Mouse (Mus musculus) Muller cell, postnatal 12 days (primary cell): Measurements from ENCODE around the gene Glra4.

Source experiments
- DNase-seq: peaks from one replicate; pipeline ENCODE4 v3.0.0-alpha.2; 2015; ENCODE audit errors: inconsistent ontology term

Gene Glra4

DNA sequence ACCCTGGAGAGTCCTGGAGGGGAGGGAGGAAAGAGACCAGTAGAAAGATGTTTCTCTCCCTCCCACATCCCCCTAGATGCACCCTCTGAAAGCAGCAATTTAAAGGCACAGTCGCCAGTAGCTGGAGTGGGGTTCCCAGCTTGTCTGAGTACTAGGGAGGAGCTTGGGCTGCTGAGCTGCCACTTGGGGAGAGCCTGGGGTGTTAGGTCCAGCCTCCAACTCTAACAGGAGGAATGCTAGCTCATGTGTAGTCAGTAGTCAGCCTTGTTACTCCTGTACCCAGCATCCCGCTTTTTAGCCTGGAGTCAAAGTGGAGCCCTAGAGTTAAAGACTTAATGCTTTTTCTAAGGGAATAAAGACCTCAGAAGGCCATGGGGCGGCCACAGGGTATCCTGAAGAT, at the start of gene Glra4:
Glra4 (minus strand) TSS at position 101 of the 400 bp plus-strand sequence.
- DNase-seq: no peak

DNA sequence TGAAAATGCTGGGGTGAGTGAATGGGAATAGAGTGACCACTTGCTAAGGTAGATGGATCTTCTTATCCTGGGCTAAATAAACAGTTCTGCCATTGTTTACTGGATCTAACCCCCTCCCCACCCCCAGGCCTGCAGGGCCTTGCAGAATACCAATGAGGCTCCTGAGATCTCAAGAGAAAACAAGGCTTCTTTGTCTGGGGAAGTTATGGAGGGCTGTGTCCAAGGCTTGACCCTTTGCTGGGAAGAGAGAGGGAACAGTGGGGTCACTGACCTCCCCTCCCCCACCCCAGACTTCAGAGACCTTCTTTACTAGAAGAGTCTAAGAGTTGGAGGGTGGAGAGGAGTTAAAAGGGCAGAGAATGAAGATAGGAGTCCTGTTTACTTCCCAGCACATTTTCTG, 48.7 kb upstream of the Glra4 start:
- no peak for DNase-seq

DNA sequence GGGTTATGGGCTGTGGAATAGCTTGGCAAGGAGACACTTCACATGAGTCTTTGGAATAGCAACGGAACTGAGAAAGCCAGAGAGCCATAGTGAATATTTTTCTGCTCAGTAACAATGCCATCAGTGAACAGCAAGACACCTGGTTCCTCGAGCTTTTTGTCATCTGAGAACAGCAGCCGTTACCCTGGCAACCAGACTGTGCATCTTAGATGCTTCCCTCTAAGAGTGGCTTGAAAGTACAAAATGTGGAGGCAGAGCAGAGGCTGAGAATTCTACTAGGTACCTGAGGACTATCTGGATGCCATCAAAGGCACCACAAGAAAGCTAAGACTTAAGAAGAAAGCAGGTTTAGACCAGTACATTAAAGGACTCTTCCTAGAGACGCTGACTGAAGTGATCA, 45.1 kb upstream of the Glra4 start:
- DNase-seq: no peak

DNA sequence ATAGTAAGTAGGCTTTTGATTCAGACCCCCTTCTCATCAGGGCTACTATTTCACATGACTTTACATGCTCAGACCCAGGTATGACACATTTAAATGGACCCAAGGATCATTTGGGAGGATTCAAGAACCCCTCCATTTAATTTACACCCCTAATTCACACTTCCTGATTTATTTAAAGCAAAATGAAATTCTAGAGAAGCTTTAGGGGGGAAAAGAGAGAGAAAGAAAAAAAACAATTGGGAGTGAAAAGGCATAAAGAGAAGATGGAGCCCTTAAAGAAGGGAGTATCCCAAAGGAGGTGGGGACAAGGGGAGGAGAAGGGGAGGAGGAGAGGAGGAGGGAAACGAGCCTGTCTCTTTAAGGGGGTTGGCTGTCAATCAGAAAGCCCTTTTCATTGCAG, 42.4 kb upstream of the Glra4 start, which contains the start of gene Plp1:
Plp1 (plus strand) TSS at position 301 of the 400 bp plus-strand sequence.
- DNase-seq: no peak

DNA sequence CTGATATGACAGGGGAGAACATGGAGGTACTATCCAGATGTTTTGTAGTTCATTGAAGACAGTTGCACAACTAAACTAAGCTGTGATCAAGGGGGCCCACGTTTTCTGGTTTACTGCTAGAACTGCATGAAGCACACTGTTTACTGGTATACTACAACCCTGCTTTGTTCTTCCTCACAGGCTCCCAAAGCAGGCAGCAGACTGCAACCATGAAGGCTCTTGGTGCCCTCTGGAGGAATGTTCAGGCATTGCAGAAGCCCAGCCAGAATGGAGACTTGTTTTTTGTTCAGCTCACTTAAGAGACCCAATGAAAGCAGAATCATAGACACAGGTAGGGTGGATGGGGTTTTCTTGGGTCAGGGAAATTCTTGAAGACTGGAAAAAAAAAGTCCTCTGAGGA, 40.3 kb upstream of the Glra4 start:
- DNase-seq: no peak

DNA sequence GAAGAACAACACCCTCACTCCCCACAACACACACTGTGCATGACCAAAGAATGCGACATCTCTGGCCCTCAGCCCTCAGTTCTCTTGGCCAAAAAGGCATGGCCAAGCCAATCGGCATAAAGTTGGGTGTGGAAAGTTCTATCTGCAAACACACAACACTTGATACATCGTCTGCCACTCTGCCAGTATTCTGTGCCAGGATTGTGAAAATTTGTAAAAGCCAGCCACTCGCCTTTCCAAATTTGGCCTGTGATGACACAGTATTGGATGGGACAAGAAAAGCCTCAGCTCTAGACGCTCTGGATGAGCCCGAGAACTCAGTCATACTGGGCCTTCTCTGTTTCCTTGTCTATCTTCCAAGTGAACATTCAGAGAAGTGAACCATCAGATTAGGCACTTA, 39.8 kb upstream of the Glra4 start:
- DNase-seq: peak; percentile 29

DNA sequence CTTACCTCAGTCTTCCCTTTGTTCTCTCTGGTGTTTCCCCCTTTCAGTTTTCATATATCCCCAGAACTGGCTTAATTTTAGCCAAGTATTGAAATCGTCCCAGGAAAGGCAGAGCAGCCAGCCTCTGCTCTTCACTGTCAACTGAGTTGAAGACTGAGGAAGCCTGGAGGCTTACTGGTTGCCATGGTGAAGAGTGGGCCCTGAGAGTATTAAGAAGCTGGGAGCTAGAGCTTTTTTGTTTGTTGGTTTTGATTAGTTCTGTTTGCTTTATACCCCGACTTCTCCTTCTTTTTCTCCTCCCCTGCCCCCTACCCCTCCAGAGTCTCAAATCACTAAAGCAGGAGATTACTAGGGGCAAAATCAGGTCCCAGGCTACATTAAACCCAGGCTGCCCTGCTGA, 17.3 kb upstream of the Glra4 start:
- DNase-seq: no peak

DNA sequence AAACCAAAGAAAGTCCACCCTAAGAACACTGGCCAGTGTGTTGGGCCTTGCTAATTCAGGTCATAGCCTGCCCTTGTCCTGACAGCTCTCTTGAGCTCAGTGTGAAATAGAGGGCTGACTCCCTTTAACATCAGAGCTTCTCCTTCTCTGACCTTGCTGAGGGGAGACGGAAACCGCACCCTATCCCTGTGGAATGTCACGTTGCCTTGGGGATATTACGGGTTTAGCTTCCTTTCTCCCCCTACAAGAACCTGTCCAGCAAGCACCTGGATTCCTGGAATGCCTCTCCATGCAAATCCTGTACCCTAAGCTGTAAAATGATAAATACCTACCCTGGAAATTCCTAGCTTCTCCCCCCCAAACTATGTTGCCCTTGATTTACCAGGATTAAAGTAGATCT, 9.5 kb upstream of the Glra4 start:
- no peak for DNase-seq

DNA sequence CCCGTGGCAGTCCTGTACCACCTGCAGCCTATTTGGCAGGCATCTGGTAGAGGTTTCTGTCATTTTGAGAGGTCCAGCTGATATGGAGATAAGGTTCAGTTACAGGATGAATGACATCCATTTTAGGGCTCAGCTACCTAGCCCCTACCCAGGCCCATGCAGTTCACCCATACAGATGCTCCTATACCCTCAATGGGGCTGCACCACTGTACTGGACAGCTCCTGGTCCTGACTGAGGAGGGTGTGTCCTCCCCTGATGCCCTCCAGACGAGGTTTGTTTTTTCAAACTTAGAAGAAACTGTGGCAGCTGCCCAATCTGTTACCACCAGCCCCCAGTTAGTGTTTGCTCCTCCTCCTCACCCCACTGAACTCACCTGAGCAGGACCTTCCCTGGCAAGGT, 679 bp downstream of the Glra4 start:
- no peak for DNase-seq

DNA sequence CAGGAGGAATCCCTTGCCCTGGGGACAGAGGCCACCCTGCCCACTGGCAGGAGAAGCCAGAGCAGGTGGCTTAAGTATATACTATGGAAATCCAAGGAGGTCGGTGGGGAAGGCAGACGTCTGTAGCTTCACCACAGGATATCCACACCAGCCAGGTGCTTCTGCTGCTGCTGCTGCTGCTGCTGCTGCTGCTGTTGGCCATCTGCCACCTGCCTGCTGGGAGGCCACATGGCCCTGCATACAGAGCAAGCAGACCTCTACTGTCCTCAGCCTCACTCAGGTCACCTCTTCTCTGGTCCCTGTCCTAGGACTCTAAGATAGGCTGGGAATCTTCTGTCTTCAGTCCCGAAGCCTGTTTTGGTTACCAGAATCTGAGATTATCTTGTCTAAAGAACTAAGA, 1.9 kb downstream of the Glra4 start:
- DNase-seq: no peak

DNA sequence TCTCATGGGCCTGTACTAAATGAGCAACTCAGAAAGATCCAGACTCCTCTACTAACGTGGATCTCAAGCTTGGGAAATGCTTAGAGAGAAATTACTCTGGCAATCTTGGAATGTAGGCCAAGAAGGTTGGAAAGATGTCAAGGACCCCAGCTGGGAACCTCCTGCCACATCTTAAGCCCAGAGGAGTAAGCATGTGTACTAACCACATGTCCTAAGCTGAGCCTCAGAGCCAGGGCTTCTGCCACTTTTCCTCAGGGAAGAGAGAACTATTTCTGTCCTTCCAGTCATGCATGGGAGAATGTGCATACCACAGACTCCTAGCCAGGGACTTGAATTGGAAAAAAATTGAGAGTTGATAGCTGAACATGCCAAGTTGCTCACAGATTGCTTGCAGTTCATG, 6.9 kb downstream of the Glra4 start:
- DNase-seq: peak; percentile 52

DNA sequence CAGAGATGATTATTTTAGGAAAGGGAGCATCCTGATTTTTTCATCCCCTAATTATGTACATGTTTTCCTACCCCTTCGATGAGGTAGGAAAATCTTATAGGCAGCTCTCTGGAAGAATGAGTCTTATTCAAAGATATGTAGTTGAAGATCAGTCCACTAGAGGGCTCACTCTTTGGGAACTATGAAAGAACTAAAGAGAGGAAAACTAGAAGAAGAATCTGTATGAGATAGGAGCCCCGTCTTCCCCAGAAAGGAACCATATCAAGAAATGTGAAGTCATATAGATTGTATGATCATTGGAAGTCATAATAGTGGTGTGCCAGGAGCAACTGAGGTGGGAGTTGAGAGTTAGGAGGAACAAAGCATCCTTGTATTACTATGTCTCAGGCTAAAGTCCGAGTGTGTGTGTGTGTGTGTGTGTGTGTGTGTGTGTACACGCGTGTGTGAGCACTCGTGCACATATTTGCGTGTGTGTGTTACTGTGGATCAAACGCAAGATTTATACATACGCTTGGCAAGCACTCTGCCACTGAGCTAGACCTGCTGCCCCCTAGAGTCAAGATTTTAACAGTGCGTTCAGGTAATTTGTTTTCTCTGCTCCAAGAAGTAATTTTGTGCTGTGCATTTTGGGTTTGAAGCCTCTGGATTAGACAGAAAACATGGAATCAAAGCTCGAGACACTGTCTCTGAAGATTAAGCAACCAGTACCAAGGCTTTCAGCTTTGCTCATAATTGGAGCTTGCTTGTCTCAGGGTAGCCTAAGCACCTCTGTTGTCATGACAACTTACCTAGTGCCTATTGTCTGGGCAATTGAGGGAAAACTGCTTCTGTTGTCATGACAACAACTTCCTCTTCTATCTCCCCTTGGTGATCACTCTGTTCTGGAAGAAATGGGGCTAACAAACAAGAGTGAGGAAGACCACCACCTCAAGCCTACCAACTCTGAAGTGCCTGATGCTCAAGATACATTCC, 18.6 kb downstream of the Glra4 start:
- DNase-seq: peak; percentile 33

DNA sequence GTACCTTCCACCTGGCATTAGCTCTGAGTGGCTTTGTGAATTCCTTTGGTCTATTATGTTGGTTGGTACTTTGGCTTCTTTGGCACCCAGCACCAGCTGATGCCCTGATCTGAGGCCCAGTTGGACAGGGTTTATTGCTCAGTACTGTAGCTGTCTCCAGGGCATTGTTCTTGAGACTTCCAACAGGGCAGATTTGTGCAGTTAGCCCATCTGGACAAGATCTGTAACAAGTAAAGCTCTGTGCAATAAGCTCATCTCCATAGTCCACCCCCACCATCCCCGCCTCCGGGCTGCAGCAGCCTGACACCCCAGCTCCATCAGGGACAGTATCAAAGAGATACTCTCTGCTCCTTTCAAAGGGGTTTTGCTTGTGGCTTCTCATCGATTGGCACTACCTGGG, 24.5 kb downstream of the Glra4 start:
- no peak for DNase-seq

DNA sequence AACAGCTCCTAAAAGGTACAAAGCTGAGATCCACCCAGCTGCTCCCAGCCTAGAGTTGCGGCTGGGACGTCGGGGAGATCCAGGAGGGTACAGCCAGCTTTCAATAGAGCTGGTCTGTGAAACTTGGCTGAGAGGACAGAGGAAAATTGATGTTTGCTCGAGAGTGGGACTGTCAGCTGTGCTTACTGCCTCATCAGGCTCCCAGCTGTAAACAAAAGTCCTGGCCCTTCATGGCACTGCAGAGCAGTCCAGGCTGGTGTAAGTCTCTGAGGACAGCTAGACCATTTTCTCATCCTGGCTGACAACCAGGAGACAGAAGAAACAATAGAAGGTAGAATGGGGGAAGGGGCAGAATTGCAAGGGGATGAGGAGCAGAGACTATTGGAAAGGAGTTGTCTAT, 30.6 kb downstream of the Glra4 start:
- DNase-seq: no peak

DNA sequence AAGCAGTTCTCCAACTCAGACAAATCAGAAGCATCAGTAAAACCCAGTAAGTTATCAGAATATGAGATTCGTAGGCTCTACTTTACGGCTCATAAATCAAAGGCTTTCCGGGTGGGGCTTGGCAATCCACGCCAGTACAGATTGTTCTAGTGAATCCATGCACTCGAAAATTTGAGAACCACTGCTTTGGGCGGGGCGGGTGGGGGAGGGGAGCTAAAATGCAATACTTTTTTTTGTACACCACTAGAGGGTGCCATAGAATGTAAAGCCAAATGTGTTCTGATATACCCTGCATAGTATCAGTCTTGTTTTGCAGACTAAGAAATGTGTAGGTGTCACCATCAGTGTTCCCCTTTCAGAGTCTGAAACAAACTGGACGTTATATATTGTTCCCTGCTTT, 35.3 kb downstream of the Glra4 start:
- DNase-seq: no peak

DNA sequence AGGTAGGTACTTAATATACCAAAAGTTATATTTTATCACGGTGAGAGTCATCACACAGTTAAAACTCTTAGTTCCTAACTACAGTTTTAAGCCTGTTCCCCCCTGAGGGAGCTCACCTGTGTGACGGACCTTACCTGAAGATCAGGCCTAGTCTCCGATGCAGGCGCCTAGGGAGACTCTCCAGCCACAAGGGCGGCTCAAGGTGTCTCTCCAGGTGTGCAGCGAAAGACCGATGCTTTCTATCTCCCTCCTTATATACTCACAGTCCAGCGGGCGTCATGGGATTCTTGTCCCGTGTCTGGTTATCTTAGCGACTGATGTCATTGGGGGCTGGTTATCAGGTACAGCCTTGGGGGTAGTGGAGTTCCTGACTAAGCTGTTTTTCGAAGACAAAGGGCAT, 36.5 kb downstream of the Glra4 start, which contains the start of gene Morf4l2:
Morf4l2 (minus strand) TSS at position 232 of the 400 bp plus-strand sequence.
- DNase-seq: no peak

DNA sequence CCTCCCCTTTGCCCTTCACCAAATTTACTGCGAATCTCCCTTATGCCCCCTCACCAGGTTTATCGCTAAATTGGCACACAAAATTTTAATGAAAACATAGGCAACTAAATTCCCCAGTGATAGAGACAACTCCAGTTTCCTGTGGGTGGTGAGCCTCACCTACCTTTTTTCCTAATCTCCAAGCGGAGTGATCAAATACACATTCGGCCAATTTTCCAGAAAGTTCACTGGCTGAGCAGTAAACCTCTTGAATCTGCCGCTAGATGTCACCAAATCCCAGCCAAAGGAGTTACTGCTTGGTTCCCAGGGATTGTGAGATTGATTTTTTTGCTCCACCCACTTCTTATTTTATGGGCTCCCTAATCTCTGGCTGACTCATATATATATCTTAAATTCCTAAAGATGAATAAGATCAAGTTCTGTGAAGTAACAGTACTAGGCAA, 37.3 kb downstream of the Glra4 start:
- peak; percentile 54 for DNase-seq

DNA sequence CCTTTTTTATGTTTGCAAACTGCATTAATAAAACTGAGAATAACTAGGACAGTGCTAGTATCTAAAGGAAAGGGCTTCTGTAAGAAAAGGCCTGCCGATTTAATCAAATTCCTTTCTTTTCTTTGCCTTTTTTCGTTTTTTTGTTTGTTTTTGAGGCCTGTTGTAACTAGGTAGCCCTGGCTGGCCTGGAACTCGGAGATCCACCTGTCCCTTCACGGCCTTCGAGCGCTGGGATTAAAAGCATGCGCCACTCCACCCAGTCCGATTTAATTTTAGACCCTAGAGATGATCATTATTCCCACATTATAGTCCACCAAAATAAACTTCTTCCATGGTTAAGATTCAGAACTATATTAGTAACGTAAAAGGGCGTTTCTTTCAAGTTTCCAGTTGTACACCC, 37.7 kb downstream of the Glra4 start:
- no peak for DNase-seq

DNA sequence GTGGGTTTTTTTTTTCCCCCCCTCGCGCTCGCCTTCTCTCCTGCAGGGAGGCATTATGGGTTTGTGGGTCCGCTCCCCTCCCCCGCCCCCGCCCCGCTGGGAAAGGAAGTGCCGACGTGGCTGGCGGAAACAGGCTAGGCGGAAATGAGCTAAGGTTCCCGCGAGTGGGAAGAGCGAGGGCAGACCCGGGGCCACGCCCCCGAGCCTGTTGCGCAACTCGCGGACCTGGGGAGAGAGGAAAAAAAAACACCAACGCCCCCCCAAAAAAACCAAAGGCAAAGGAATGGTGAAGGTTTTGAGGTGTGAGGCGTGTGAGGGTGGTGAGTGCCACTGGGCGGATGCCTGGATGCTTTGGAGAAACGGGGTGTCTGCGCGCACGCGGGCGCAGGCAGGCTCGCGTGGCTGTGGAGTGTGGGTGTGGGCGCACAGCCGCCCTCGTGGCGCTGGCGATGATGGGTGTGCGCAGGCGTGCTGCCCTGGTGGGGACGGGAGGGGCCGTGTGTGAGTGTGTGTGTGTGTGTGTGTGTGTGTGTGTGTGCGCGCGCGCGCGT, 38.2 kb downstream of the Glra4 start:
- DNase-seq: peak; percentile 98

DNA sequence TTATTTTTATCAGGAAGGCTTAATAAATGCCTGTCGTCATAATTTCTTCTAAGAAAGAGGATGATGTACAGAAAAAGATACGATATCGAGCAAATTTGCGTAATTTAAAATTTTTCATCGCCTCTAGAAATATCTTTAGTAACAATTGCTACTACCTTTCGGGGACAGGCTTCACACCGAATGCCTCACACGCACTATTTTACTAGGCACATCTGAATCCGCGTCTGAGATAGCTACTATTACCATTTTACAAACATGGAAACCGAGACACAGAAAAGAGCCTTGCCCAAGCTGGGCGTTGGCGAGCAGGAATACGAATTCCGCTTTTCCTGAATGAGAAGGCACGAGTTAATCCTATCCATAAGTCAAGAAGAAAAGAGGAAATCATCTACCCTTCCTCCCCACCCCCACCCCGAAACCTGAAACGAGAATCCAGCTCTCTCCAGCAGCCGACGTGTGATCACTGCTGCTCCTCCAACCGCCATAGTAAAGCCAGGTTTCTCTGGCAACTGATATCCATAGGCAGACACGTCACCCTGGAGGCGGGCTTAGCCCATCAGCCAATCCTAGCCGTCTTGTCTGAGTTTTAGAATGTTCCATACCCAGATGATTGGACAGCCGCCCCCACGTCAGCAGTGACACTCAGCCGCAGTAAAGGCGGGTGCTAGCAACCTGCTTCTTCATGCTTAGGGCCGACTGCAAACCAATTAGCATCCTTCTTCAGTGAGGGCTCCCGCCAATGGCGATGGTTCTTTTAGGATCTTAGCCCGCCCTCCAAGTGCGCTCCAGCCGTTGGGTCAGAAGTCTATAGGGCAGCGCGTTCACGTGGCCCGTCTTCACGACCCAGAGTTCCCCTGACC, 38.9 kb downstream of the Glra4 start:
- DNase-seq: no peak

DNA sequence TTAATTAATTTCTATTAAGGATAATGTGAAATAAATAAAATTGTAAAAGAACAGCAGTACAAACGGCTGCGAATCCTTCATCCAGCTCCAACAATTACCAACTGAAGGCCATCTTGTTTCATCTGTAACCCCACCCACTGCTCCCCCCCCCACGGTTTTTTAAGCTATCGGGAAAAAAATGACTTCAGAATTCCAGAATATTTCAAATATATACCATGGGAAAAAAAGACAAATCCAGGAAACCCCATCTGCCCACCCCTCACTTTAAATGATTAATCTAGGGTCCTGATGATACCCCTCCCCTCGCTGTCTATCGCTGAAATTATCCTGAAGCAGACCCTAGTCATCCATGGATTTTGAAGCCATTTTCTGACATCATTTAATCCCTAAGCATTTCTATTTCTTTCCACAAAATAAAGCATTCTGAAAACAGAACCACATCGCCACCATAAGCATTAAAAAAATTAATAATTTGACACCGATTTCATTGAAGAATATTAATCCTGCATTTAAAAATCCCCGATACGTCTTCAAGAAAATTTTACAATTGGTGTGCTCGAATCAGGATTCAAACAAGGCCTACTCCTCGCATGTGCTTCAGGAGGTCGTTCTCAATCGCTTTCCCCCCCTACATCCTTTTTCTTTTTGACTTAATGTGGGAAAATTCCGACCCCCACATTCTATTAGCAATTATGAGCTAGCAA, 39.7 kb downstream of the Glra4 start:
- peak; percentile 46 for DNase-seq

DNA sequence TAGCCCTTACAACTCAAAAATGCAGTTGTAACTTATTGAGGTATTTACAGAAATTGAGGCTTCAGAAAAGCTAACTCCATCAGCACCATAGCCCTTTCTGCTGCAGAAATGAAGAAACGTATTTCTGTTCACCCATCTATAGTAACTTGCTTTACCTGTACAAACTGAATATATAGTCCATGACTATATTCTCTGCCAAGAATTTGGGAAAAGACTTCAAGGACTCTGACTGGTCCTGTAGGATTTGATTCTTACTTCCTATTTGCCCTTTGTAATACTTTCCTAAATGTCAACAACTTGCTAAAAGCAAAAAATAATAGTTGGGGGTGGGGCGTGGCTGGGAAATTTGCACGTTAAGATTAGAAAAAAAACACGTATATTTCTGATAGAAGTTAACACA, 47.9 kb downstream of the Glra4 start:
- DNase-seq: no peak
